Mouse (Mus musculus) heart, embryonic 13.5 days (tissue): ENCODE measurements around the gene 1810009A15Rik. TPM values are rescaled to one million over a fixed set of nuclear protein-coding genes. Genes with fewer than 3 reads are reported as not detected.

Source experiments
- ATAC-seq: fragments of 200-750 bp; cut with Nextera tagmentation; 2 replicates; pipeline ENCODE4 v1.8.0; 2017; ENCODE audit warnings: moderate TSS enrichment; ENCODE audit not compliant: insufficient number of reproducible peaks, low FRiP score, low TSS enrichment; ENCODE audit errors: extremely low read depth
- H3K27ac ChIP-seq: fragments of 300-500 bp; sonication (generic); replicated peaks from 2 replicates; pipeline ENCODE4 v1.5.1; 2015; ENCODE audit warnings: moderate library complexity, mild to moderate bottlenecking, inconsistent platforms
- H3K27me3 ChIP-seq: fragments of 300-500 bp; sonication (generic); replicated peaks from 2 replicates; pipeline ENCODE4 v1.6.1; 2015; ENCODE audit warnings: mild to moderate bottlenecking, inconsistent platforms
- H3K36me3 ChIP-seq: fragments of 300-500 bp; sonication (generic); 2 replicates; pipeline ENCODE4 v1.6.1; 2015; ENCODE audit warnings: mild to moderate bottlenecking, inconsistent platforms
- H3K4me1 ChIP-seq: fragments of 300-500 bp; sonication (generic); 2 replicates; pipeline ENCODE4 v1.6.1; 2015; ENCODE audit warnings: inconsistent platforms
- H3K4me2 ChIP-seq: fragments of 300-500 bp; sonication (generic); 2 replicates; pipeline ENCODE4 v1.6.1; 2015; ENCODE audit warnings: inconsistent platforms, mild to moderate bottlenecking, moderate library complexity
- H3K4me3 ChIP-seq: fragments of 300-500 bp; sonication (generic); 2 replicates; pipeline ENCODE4 v1.5.1; 2015; ENCODE audit warnings: moderate library complexity, mild to moderate bottlenecking, inconsistent platforms
- H3K9ac ChIP-seq: fragments of 300-500 bp; sonication (generic); 2 replicates; pipeline ENCODE4 v1.6.1; 2015; ENCODE audit warnings: inconsistent platforms, mild to moderate bottlenecking, moderate library complexity
- H3K9me3 ChIP-seq: fragments of 300-500 bp; sonication (generic); 2 replicates; pipeline ENCODE4 v1.6.1; 2016; ENCODE audit warnings: inconsistent platforms
- WGBS: fragments of 180-500 bp; shearing (Covaris S2); methylation state at CpG from one replicate; pipeline ENCODE4 v1.1.7; 2015; ENCODE audit warnings: mixed read lengths; 5-methylcytosine and 5-hydroxymethylcytosine counted together
- polyA plus RNA-seq: library from polyadenylated mRNA; unstranded; fragments of >200 nt; fragmentation: Nextera tagmentation; extraction: Ambion mirVana; gene quantifications from 2 replicates; pipeline ENCODE4 v1.2.1, GENCODE M21; 2015

1810009A15Rik gene
- 61.9 and 71.3 TPM in 2 replicates for polyA plus RNA-seq

DNA sequence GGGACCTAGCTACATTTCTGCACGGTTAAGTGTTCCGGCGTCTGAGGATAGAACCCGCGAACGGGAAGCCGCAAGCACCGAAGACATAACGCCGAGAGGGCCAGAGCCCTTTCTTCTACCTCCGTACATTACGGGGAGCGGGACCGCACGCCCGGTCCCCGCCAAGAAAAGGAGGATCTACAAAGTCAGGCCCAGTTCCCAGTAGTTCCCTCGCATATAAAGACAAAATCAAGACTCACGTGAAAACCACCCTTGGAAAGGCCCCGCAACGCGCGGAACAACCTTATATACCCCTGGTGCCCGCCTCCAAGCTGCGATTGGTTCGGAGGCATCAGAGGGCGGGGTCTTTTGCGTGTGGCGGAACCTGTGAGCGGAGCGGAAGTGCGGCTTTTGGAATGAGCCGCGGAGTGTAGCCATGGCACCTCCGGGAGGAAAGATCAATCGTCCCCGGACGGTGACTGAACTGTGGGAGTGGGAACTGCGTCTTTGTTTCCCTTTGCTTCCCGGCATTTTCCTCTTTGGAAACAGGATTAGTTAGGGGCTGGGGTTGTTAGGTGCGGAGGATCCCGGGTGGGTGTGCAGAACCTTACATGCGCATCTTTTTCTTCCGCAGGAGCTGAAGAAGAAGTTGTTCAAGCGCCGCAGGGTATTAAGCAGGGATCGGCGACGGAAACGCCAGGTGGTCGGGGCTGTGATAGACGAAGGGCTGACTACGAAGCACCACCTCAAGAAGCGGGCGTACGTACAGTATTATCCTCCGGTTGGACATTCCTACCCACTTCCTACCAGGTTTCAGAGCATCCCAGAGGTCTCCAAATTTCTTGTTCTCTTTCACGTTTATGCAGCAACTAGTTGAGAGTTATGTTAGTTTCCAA, at the start of gene 1810009A15Rik, which contains the start of gene Gm49416:
TSS of gene 1810009A15Rik (plus strand) at position 343 of the 875 bp plus-strand sequence.
TSS of gene Gm49416 (plus strand) at position 416 of the 875 bp plus-strand sequence.
- WGBS: under 1% methylated on average over 58 of the region's 58 CpGs
- H3K4me2 ChIP-seq: peak within 1 kb of the TSS; percentile 87
- peaks cover 15% of the 10 kb centered on the region for H3K36me3 ChIP-seq
- peak; percentile 85 for ATAC-seq
- peaks cover 28% of the 10 kb centered on the region for H3K4me1 ChIP-seq
- H3K9ac ChIP-seq: peak within 1 kb of the TSS; percentile 89
- H3K4me3 ChIP-seq: peak within 1 kb of the TSS; percentile 80
- H3K27me3 ChIP-seq: no peaks in the 10 kb centered on the region
- no peaks in the 10 kb centered on the region for H3K9me3 ChIP-seq
- peak within 1 kb of the TSS; percentile 89 for H3K27ac ChIP-seq

DNA sequence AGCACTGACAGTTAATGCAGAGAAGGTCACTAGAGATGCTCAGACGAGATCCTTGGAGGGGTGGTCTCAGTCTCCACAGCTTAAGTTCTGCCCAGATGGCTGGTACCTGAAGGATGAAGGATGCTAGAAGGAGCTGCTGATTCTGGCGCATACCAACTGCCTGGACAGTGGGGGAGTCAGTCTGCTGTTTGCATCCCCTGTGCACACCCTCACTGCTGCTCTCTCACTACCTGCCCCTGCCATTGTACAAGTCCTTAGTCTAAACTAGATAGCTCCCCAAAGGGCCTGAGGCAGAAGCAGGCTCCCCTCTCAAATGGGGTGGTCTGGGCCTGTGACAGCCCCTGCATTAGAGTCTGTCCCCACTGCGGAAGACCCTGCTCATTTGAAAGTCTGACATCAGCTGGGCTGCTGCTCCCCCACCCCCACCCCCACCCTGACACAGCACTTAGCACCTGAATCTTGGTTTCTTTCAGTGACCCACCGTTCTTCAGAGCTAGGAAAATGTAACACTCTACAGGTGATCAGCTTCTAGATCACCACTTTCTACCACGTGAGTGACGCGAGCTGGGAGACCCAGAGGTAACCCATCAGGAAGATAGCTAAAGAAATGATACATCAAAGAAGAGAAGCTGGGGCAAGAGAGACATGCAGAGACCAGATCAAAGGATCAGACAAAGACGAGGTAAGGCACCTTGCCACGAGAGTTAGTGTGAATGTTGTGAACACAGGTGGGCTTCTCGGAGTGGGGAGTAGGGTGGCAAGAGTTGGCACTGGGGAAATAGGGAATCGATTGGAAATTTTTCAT, 49.3 kb upstream of the 1810009A15Rik start, which contains the start of gene Gng3:
TSS of gene Gng3 (minus strand) at position 92 of the 805 bp plus-strand sequence.
- Histone ChIP-seq H3K36me3 (peaks cover 35% of the 10 kb centered on the region), H3K27me3 (no peaks in the 10 kb centered on the region), H3K4me1 (peaks cover 34% of the 10 kb centered on the region), H3K9me3 (no peaks in the 10 kb centered on the region), H3K27ac (peak within 1 kb of the TSS; percentile 95), H3K4me2 (peak within 1 kb of the TSS; percentile 87), H3K9ac (peak within 1 kb of the TSS; percentile 85), H3K4me3 (peak within 1 kb of the TSS; percentile 62)
- no peak for ATAC-seq
- 56% methylated on average over 11 of the region's 11 CpGs for WGBS

DNA sequence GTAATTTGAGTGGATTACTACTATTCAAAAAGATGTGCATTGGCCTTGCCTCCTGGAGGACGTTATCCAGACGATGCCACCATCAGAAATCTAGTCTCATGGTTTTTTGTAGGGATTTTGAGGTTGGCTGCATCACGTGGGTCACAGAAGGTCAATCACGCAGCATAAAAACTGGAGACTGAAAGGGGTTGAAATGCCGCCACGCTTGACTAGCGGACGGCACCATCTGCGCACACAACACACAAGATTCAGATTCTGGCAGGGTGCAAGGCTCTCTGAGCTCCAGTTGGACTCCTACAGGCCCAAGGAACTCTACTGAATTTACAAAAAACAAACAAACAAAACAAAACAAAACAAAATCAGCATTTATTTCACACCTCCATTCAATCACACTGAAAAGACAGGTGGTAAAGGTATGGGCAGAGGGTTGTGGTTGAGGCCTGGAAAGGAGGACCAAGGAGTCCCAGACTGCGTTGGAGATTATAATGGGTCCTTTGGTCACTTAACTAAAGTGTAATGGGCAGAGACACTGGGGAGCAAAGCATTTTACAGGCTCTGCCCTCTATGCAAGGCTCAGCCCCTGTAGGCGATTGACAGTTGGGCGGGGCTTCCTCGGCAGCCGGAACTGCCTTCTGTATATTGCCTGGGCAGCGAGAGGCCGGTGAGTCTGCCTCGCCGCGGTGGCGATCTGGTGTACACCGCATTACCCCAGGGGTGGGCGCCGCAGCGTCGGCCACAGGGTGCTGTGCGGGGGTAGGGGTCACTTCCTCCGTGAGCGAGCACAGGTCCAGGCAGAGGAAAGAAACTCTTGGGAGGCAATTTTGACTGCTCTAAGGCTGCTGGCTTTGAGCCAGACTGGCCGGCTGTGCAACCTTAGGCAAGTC, 48.5 kb upstream of the 1810009A15Rik start:
- Histone ChIP-seq H3K27me3 (no peaks in the 10 kb centered on the region), H3K36me3 (peaks cover 30% of the 10 kb centered on the region), H3K27ac (peak overlapping the region; percentile 55), H3K9ac (peak overlapping the region; percentile 84), H3K9me3 (no peaks in the 10 kb centered on the region), H3K4me1 (peaks cover 34% of the 10 kb centered on the region), H3K4me3 (peak overlapping the region; percentile 68), H3K4me2 (peak overlapping the region; percentile 85)
- WGBS: 25% methylated on average over 29 of the region's 29 CpGs
- ATAC-seq: peak; percentile 34; the same call in 1 of the 2 replicates

DNA sequence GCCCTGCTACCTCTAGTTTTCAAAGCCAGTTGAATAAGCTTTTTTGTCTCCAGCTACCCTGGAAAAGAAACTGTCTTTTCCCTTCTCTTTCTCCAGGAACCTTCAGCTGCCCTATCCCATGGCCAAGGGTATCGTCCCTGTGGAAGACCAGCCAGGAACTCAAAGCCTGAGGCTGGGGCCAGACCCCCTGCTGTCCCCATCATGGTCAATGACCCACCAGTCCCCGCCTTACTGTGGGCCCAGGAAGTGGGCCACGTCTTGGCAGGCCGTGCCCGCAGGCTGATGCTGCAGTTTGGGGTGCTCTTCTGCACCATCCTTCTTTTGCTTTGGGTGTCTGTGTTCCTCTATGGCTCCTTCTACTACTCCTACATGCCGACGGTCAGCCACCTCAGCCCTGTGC, 47.6 kb upstream of the 1810009A15Rik start:
- peaks cover 34% of the 10 kb centered on the region for H3K4me1 ChIP-seq
- no peaks in the 10 kb centered on the region for H3K27me3 ChIP-seq
- no peaks in the 10 kb centered on the region for H3K9me3 ChIP-seq
- peaks cover 31% of the 10 kb centered on the region for H3K36me3 ChIP-seq
- peak overlapping the region; percentile 68 for H3K4me3 ChIP-seq
- 91% methylated on average over 7 of the region's 7 CpGs for WGBS
- peak overlapping the region; percentile 85 for H3K4me2 ChIP-seq
- peak overlapping the region; percentile 84 for H3K9ac ChIP-seq
- ATAC-seq: no peak
- no peak overlapping the region for H3K27ac ChIP-seq

DNA sequence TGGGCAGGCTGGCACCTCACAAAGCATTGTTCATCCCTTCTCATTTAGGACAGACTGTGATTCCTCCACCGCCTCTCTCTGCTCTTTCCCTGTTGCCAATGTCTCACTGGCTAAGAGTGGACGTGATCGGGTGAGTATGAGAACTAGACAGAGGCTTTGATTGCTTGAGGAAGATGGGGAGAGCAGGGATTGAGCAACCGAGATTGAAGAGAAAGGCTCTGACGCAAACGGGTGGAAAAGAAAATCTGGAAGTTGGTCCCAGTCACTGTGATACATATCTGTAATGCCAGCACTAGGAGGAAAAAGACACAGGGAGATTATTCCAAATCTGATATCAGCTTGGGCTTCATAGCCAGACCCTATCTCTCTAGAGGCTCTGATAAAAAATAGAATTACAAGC, 45.7 kb upstream of the 1810009A15Rik start:
- H3K4me3 ChIP-seq: no peak overlapping the region
- no peaks in the 10 kb centered on the region for H3K27me3 ChIP-seq
- H3K4me2 ChIP-seq: no peak overlapping the region
- H3K9me3 ChIP-seq: no peaks in the 10 kb centered on the region
- H3K27ac ChIP-seq: no peak overlapping the region
- H3K4me1 ChIP-seq: peaks cover 33% of the 10 kb centered on the region
- peaks cover 46% of the 10 kb centered on the region for H3K36me3 ChIP-seq
- WGBS: 85% methylated on average over 6 of the region's 6 CpGs
- ATAC-seq: no peak
- no peak overlapping the region for H3K9ac ChIP-seq

DNA sequence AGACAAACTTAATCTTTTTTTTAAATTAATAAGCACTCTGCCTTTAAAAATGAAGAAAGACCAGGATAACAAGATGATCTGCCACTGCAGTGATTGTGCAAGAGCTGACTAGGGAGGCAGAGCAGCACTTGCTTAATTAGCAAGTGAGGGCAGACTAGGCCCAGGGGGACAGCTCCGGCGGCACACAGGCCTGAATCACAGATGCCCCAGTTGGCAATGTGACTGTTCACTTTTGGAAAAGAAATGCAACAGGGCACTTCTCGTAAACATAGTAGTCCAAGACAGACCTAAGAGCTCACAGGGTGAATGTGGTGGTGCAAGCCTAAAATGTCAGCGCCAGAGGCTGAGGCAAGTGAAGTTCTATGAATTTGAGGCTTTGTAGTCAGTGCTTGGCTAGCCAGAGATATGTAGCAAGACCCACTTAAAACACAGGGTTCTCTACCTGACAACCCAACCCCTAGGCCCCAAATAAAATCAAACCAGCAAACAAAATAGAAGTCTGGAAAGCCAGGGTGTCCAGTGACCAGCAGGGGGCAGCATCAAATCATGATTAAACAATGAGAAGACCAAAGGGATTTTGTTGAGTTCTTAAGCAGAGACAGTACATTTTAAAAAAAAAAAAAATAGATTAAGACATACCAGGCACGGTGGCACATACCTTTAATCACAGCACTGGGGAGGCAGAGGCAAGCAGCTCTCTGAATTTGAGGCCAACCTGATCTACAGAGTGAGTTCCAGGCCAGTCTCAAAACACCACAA, 44.1 kb upstream of the 1810009A15Rik start:
- no peak overlapping the region; the same call in 1 of the 2 replicates for H3K9ac ChIP-seq
- H3K4me2 ChIP-seq: no peak overlapping the region
- no peaks in the 10 kb centered on the region for H3K27me3 ChIP-seq
- WGBS: 65% methylated on average over 5 of the region's 5 CpGs
- H3K36me3 ChIP-seq: peaks cover 58% of the 10 kb centered on the region
- H3K4me1 ChIP-seq: peaks cover 17% of the 10 kb centered on the region
- no peak overlapping the region for H3K4me3 ChIP-seq
- no peak overlapping the region for H3K27ac ChIP-seq
- ATAC-seq: no peak
- H3K9me3 ChIP-seq: no peaks in the 10 kb centered on the region

DNA sequence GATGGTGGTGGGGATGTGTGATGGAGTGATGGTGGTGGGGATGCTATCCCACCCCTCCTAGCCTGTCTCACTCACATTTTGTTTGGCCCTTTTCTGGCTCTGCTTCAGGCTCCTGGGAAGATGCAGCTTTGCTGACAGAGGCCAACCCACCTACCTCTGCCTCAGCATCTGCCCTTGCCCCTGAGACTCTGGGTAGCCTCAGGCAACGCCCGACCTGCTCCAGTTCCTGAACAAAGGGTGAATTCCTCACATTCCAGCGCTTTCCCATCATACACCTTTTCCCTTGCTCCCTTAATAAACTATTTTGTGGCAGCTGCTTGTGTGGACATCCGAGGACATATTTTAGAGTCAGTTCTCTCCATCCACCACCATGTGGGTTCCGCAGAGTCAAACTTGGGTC, 40.3 kb upstream of the 1810009A15Rik start:
- Histone ChIP-seq H3K4me3 (no peak overlapping the region), H3K9ac (no peak overlapping the region), H3K27ac (no peak overlapping the region), H3K4me1 (peaks cover 13% of the 10 kb centered on the region), H3K4me2 (no peak overlapping the region), H3K27me3 (no peaks in the 10 kb centered on the region), H3K36me3 (peaks cover 49% of the 10 kb centered on the region), H3K9me3 (no peaks in the 10 kb centered on the region)
- WGBS: 80% methylated on average over 5 of the region's 5 CpGs
- no peak for ATAC-seq

DNA sequence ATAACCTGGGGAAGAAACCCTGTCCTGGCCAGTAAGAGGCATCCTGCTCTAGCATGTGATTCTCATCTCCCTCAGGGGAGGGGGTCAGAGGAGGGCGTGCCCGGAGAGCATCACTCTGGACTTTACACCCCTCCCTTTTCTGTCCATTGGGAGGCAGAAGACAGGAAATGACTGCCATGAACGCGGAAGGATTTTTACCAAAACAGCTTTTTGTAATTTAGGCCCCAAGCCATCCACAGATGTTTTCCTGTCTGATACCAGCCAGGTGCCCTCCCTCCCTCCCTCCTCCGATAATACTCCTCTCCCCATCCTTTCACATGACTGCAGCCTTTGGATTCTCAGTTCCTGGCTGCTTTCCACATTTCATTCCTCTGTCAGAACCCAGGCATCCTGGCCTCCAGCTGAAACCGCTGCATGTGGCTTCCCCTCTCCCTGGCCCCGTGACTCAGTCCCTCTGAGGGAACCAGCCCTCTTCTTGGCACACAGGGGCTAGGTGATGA, 38.2 kb upstream of the 1810009A15Rik start, which contains the start of gene Lrrn4cl:
TSS of gene Lrrn4cl (plus strand) at position 367 of the 500 bp plus-strand sequence.
- H3K27ac ChIP-seq: peak within 1 kb of the TSS; percentile 61
- peaks cover 37% of the 10 kb centered on the region for H3K36me3 ChIP-seq
- no peaks in the 10 kb centered on the region for H3K9me3 ChIP-seq
- H3K4me3 ChIP-seq: peak within 1 kb of the TSS; percentile 13
- ATAC-seq: no peak
- 17% methylated on average over 7 of the region's 7 CpGs for WGBS
- peak within 1 kb of the TSS; percentile 62 for H3K9ac ChIP-seq
- H3K27me3 ChIP-seq: no peaks in the 10 kb centered on the region
- H3K4me2 ChIP-seq: peak within 1 kb of the TSS; percentile 47
- H3K4me1 ChIP-seq: peaks cover 13% of the 10 kb centered on the region

DNA sequence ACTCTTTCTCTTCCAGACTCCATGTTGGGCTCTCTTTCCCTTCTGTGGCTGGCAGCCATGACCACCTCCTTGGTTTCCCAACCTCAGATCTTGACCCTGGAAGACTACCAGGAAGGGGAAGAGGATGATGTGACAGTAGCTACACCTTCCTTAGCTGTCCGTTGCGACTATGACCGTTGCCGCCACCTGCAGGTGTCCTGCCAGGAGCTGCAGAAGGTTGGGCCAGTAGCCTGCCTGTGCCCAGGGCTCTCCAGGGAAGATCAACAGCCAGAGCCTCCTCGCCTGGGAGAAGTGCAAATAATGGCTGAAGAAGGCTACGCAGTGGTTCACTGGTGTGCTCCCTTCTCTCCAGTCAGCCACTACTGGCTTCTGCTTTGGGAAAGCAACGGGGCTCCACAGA, 37.0 kb upstream of the 1810009A15Rik start:
- H3K9ac ChIP-seq: no peak overlapping the region
- no peaks in the 10 kb centered on the region for H3K27me3 ChIP-seq
- H3K36me3 ChIP-seq: peaks cover 25% of the 10 kb centered on the region
- H3K4me2 ChIP-seq: no peak overlapping the region
- H3K4me1 ChIP-seq: peaks cover 13% of the 10 kb centered on the region
- whole genome bisulfite sequencing: 46% methylated on average over 7 of the region's 7 CpGs
- no peak for ATAC-seq
- no peak overlapping the region for H3K4me3 ChIP-seq
- no peaks in the 10 kb centered on the region for H3K9me3 ChIP-seq
- H3K27ac ChIP-seq: no peak overlapping the region
